Mouse (Mus musculus) embryonic fibroblast, embryonic 13.5 days (primary cell): ENCODE measurements around the gene Gm20696.

Experiments used
- CTCF ChIP-seq: IDR thresholded peaks from 2 replicates; pipeline ENCODE4 v1.5.1; 2011; ENCODE audit warnings: mild to moderate bottlenecking, control low read depth, low read length, moderate library complexity, borderline replicate concordance; ENCODE audit not compliant: insufficient read depth
- POLR2A ChIP-seq: IDR thresholded peaks from 2 replicates; pipeline ENCODE4 v1.6.1; 2011; ENCODE audit warnings: low read depth, mild to moderate bottlenecking, control low read depth, low read length, moderate library complexity

GRCm38 (mm10) chr6:99260941-99261736 lies 405.5 kb downstream of the Gm20696 start:
- no peak for TF ChIP-seq CTCF
- no peak for TF ChIP-seq POLR2A
